Mouse (Mus musculus) naive thymus-derived CD4-positive, alpha-beta T cell, adult 2 months (primary cell): Measurements from ENCODE around the gene Wwp2.
"Not testable (repeated sequence)": the region's sequence is repeated elsewhere in the genome, so short reads cannot be mapped to it uniquely, and the experiment has no call there.

Experiments used
- DNase-seq: peaks from one replicate; pipeline ENCODE4 v3.0.0-alpha.2; 2011; ENCODE audit warnings: low read depth

Gene Wwp2

DNA sequence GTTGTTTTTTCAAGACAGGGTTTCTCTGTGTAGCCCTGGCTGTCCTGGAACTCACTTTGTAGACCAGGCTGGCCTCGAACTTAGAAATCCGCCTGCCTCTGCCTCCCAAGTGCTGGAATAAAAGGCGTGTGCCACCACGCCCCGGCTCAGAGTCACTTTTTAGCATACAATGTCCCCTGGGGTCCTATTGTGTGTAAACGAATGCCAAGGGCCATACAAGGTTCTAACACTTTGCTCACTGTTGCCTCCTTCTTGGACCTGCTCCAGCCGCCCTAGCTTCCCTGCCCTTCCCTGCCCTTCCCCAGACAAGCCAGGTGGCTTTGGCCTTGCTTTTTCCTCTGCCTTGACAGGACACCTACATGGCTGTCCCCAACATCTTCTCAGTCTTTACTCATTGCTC lies 40.6 kb downstream of the Wwp2 start:
- DNase-seq: not testable (repeated sequence)

DNA sequence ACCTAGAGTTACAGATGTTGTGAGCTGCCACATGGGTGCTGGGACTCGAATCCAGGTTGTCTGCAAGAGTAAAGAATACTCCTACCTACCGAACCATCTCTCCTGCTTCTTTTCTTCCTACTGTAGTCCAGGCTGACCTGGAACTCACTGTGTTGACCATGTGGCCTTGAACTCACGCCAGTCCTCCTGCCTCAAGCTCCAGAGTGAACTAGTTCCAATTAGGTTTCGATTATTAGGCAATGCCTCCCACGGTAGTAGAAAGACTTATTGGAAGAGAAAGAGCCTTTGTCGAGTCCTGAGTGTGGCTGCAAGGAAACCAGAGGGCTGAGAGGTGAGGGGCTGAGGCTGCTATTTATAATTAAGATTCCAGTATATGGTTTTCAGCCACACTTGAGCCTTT lies 42.6 kb downstream of the Wwp2 start:
- DNase-seq: no peak

DNA sequence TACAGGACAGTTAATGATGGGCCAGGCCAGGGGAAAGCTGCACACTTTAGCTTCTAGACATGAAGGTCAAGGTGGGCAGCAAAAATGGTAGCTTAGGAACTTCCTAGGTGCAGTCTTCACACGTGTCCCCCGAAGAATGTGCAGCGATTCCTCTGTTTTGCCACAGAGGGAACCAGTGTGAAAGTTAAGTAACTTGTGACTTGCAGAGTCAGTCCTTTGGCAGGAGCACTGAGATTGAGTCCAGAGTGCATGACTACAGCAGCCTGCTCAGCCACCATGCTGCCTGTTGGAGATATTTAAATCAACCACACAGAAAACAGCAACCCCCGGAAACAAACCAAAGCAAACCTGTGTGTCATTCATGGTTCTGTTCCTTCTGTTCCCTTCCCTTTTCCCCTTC lies 44.3 kb downstream of the Wwp2 start:
- no peak for DNase-seq

DNA sequence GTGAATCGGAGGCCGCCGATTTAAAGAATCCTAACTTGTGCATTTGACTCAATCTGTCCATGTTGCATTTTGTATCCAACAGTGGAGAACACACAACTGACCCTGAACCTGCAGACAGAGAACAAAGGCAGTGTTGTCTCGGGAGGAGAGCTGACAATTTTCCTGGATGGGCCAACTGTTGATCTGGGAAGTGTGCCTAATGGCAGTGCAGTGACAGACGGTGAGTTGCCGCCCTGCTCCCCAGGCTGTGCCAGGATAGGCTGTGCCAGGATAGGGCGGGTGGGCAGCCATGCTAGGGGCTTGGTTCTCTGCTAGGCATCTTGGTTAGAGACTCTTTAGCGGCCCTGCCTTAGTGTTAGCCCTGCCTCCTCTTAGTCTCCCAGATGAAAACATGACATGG lies 47.1 kb downstream of the Wwp2 start:
- no peak for DNase-seq

DNA sequence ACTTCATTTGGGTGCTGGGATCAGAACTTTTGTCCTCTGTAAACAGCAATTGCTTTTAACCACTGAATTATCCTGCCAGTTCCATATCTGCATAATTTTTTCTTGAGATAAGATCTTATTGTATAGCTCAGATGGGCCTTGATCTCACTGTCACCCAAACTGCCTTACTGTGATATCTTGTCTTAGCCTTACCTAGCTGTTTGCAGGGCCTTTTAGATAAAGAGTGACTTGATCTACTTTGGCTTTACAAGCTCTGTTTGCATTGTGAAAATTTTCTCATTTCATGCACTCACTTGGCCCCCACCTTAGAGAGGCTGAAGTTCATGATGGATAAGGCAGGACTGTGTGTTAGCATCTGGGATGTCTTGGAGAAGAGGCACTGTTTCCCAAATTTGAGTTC lies 48.8 kb downstream of the Wwp2 start:
- DNase-seq: no peak

DNA sequence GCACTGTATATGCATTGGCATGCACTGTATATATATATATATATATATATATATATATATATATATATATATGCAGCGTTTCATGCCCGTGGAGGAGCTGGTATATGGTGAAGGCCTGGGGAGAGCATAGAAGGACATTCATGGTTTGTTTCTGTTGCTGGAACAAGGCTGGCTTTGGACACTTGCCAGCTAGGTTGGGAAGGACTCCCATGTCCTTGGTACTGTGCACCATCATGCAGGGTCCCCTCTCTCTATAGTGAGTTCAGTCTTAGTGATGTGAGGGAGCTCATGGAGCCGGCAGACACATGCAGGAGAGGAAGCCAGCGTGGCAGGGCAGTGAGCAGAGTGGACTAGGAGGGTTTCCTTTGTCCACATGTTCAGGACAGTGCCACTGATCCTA lies 52.4 kb downstream of the Wwp2 start:
- no peak for DNase-seq

DNA sequence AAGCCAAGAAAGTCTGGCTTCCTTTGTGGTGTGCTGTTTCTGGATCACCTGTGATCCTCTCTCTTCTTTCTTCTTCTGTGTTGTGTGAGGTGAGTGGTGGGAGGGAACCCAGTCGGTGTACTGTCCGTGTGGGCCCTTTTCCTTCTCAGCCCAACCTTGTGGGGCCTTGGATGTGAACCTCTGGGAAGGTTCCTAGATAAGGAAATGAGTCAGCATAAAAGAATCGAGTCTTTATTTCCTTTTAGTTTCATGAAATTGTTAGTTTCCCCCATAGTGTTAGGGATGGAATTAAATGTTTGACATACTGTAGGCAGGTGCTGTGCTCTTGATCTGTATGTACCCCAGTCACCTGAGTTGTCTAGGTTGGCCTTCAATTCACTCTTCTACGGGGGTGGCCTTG lies 52.9 kb downstream of the Wwp2 start:
- DNase-seq: no peak

DNA sequence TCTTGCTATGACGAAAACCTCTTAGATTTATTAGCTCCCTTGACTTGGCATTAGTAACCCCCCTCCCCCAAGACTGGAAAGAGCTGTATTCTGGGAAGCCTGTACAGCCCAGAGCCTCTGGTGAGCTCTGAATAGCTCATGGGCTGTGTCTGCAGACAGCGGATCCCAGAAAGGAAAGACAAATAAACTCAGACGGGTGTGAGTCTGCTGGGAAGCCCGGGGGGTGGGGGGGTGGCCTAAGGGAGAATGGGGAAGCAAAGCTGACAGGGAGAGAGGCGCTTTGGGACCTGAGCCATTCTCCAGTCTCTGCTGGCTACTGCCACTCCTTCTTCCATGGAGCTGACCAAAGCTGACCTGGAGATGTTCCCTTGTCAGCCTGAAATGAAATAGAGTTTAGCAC lies 53.8 kb downstream of the Wwp2 start:
- no peak for DNase-seq

DNA sequence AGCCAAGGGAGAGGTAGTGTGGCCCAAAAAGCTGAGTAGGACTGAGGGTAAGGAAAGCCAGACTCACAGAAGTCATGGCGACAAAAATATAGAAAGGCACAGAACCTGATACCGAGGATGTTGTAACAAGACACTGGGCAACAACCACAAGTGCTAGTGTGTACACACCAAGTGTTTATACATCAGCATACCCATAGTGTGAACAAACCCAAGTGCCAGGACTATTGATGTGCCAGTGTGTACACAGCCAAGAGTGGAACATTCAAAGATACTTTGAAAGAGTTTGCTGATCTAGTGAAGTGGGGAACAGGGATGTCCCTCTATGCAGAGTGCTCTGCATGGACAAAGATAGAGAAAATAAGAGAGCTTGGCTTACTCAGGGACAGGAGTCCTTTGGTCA lies 54.5 kb downstream of the Wwp2 start:
- no peak for DNase-seq

DNA sequence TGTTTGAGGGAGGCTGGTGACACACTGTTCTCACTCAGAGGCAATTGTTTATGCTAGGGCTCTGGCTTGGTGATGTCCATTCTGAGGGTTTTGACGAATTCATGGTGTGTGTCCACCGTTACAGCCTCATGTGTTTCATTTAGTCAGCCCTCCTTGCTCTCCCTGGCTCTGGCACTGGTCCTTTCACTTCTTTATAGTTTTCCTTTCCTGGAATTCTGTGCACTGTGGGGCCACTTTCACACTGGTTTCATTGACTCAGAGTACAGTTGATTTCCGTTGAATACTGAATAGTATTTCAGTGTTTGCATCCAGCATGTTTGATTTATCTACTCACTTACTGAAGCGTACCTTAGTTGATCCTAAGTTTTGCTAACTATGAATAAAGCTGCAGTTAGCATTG lies 55.0 kb downstream of the Wwp2 start:
- DNase-seq: no peak

DNA sequence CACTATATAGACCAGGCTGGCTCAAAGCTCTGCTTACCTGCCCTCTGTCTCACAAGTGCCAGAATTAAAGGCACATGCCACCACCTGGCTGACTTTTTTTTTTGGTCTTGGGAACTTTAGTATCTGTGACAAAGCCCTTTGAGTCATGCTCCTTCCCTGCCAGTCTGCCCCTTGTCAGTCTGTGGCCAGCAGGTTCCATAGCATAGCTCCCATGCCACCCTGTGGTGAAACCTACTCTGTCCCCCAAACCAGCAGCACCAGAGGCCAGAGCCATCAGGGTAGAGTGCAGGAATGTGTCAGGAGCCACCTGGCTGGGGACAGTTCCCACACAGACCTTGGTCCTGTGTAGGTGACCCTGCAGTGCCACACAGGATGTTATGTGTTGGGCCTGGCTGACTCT lies 55.7 kb downstream of the Wwp2 start:
- DNase-seq: no peak

DNA sequence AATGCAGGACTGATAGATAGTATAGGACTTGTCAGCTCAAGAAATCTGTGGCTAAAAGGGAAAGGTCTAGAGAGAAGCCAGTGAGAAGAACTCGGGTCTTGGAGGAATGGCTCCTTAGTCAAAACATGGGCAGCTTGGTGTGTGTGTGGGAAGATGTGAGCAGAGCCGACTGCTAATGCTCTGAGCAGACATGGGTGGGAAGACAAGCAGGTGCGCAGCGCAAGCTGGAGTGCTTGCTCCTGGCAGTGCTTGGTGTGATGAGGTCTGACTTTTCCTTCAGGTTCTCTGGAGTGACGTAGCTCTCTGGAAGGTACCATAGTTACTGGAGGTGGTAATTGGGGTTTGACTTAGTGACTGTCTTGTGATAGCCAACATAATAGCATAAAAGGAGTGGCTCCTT lies 56.6 kb downstream of the Wwp2 start:
- DNase-seq: no peak

DNA sequence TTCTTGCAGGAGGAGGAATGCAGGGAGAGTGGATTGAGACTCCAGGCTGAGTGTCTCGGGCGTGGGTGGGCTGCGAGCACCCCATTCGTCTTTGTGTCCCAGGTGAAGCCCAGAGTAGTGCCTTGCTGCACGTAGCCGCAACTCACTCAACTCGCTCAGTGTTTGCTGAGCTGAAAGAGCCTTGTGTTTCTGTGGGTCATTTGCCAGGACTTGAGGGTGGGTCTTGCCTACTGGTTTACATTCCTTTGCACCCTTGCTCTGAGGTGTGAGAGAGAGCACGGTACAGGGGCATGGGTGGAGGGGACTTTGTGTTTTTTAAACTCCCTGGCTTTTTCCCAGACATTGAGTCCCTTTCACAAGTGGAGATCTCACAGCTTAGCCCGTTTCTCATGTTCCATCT lies 59.3 kb downstream of the Wwp2 start:
- no peak for DNase-seq

DNA sequence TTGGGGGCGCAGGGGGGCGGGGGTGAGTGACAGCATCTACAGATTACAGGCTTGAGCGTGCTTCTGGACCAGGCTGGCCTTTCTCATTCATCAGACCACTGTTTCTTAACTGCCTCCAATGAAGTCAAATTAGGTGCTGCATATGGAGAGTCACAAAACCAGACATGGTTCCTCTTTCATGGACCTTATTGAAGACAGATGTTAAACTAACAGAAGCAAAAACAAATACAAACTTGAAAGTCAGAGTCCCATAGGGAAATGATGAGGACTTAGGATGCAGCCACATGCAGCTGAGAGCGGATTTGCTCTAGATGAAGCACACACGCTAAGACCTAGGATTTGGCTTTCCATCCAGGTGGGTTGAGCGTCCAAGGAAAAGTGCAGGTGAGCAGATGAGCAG lies 61.5 kb downstream of the Wwp2 start:
- DNase-seq: no peak

DNA sequence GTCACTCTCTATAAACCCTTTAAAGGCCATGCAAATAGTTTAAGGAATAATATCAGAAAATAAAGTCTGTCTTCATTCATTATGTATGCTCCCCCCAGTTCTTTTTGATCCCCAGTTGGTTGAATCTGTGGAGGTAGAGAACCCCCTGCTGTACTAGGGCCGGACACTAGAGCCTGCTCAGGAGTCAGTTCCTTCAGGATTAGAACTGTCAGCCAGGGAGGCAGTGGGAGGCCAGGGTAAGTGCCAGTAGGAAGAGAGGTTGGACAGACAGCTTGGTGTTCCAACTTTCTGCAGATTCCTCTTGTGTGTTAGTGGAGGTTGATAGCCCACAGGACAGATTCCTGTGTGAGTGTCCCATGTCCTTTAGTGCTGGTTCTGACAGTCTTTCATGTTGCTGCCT lies 62.2 kb downstream of the Wwp2 start:
- DNase-seq: no peak

DNA sequence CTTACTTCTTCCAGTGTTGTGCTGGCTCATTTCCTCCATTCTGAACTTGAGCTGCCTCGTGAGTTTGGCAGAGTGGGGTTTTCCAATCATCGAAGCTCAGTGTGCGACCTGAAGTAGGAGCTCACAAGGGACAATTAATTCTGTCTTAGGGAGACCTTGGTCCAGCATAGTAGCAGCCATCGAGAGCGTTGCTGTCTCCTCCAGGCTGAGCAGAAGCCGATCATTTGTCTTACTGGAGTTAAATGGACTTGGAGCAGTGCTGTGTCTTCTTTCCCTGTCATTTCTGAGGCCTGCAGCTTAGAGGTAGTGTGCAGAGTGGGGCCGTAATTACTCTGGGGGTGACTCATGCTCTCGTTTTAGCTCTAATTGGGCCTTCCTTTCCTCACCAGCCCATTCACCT lies 62.6 kb downstream of the Wwp2 start:
- no peak for DNase-seq

DNA sequence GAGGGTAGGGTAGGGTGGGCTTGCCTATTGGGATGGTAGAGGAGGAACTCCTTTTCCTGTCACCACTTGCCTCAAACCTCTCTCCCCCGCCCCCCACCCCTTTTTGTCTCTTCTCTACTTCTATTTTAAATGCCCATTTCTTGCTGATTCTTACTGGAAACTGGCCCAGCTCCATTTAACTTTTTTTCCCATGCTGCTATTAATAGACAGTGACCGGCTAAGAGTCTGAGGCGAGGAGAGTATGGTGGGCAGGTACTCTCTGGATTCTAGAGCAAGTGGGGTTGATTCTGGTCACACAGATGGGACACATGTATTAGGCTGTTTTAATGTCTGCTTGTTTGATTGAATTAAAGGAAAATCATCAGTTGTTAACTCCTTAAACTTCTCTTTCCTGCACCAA lies 63.4 kb downstream of the Wwp2 start:
- no peak for DNase-seq

DNA sequence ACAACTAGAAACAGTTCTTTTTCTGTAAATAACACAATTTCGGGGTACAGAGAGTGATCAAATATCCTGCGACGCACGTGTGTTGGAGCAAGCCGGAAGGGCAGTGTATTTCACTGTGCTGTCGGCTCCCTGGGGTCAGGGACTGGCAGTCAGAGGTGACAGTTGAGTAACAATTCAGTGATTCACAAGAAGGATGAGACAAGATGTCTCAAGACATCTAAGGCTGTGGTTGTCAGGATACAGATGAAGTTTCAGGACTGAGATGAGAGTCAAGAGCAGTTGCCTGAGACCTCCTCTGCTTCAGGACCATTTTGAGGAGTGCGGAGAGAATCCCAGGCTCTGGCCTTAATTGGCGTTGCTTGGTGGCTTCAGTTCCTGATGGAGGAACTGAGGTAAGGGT lies 66.2 kb downstream of the Wwp2 start:
- no peak for DNase-seq

DNA sequence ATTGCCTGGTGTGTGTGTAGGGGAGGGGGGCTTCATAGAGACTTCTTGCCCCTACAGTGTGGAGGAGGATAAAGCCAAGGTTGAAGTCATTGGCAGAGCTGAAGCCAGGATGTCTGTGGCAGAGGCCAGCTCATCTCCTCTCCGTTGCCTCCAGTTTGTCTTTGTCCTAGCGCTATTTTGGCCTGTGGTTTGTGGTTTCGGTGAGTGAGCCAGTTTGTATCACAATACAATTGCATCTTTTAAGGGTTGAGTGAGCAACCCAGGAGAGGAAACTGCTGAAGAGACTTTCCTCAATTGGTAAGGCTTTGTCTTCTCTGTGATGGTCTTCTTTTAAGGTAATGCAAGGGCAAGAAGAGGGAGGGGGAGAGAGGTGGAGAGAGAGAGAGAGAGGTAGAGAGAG lies 66.8 kb downstream of the Wwp2 start:
- no peak for DNase-seq

DNA sequence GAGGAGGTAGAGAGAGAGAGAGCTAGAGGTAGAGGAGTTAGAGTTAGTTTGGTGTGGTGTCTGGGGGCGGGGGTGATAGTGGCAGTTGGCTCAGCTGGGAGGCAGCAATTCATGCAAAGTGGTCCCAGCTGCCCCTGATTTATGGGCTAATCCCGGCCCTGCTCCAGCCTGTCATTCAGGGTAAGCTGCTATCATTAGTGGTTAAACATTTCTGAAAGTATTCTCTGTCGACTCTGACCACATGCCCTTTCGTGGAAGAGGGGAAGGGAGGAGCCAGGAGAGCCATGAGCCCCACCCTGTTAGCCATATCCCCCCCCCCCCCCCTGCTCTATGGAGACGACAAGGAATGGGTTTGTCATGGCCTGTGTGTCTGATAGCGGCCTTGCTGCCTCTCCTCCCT lies 67.2 kb downstream of the Wwp2 start:
- DNase-seq: no peak

DNA sequence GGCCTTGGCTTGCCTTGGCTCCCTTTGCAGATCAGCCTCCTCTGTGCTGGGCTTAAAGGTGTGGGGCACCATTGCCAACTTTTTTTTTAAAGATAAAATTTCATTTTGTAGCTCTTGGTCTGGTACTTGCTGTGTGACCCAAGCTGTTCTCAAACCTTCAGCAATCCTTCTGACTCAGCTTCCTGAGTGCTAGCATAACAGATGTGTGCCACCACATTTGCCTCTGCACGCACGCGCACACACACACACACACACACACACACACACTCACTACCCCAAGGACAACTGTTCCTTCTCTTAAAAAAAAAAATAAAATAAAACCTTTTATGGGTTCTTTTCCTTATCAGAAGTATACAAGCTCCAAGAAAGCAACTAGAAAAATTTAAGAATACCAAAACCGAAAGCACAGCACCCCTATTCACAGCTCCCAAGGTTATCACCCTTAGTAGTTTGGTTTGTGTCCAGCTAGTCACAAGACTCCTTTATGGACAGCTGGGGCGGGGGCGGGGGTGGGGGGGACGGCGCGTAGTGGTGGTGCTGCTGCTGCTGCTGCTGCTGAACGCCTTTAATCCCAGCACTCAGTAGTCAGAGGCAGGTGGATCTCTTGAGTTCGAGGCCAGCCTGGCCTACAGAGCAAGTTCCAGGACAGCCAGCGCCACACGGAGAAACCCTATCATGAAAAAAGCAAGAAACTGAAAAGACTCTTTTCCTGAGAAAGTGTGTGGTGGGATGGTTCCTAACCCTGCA lies 68.2 kb downstream of the Wwp2 start:
- no peak for DNase-seq

DNA sequence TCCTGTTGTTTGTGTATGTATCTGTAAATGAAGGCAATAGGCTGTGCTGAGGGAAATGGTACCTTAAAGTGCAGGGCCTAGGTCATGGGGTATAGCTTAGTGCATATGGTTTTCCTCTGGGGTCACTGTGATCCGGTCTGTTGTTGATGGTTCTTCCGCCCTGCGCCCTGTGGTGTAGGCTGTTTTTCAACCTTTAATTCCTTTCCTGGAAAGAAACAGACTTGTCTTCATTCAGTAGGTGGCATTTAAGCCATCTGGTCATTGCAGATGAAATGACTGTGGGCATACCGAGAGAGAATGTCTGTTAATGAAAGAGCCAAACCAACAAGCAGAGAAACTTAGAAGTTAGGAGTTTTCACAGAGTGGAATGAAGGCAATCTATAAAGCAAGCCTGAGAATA lies 69.1 kb downstream of the Wwp2 start:
- no peak for DNase-seq

DNA sequence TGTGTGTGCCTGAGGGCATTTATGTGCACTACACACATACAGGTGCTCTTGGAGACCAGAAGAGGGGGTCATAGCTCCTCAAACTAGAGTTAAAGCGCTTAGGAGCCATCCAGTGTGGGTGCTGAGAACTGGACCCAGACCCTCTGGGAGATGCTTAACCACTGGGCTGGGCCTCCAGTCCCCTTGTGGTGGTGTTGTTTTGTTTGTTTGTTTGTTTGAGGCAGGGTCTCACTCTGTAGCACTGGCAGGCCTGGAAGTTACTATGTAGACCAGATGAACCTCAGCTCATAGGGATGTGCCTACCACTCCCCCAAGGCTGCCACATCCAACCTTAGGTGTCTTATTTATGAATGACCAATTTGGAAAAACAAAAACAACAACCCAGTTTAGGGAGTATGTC lies 70.9 kb downstream of the Wwp2 start:
- DNase-seq: no peak

DNA sequence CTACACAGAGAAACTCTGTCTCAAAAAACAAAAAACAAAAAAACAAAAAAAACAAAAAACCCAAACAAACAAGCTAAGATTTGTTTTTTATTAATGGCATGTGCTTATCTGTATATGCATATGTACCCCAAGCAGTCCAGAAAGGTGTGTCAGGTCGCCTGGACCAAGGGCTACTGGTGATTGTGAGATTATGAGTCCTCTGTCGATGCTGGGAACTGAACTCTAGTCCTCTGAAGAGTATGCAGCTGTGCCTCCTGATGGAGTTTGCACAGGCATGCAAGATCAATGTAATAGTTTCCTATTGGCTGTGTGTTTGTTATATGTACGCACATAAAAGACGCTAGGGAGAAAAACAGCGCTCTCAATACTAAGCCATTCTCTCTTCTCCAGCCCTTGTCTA lies 74.0 kb downstream of the Wwp2 start:
- no peak for DNase-seq

DNA sequence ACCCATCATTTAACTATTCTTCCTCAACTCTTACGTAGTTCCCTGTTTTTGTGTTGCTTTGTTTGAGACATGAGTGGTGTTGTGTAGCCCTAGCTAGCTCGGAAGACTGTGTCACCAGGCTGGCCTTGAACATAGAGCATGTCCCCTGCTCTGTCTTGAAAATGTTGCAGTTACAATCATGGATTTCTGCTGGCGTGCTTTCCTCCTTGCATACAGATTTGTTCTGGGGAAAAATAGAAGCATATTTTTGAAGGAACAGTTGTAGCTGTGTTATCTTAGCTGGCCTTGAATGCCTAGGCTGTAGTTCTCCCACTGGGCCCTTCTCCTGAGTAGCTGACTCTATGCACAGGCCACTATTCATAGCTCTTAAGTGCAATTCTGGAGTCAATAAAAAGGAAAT lies 74.6 kb downstream of the Wwp2 start:
- DNase-seq: no peak
